Mouse (Mus musculus) forebrain, embryonic 11.5 days (tissue): ENCODE results near the gene Synpo2. TPM values are rescaled to one million over a fixed set of nuclear protein-coding genes. Genes with fewer than 3 reads are reported as not detected.

ENCODE experiments used
- ATAC-seq: fragments of 200-750 bp; cut with Nextera tagmentation; replicated peaks from 2 replicates; pipeline ENCODE4 v1.8.0; 2017; ENCODE audit warnings: moderate TSS enrichment; ENCODE audit not compliant: low FRiP score
- DNase-seq: peaks from one replicate; pipeline ENCODE4 v3.0.0-alpha.2; 2017; ENCODE audit warnings: low spot score
- H3K27ac ChIP-seq: fragments of 300-500 bp; sonication (generic); 2 replicates; pipeline ENCODE4 v1.5.1; 2014; ENCODE audit warnings: low read depth, low read length
- H3K27me3 ChIP-seq: fragments of 300-500 bp; sonication (generic); 2 replicates; pipeline ENCODE4 v1.6.1; 2014; ENCODE audit warnings: mild to moderate bottlenecking, low read length, mixed read lengths; ENCODE audit not compliant: control insufficient read depth, insufficient read depth
- H3K36me3 ChIP-seq: fragments of 300-500 bp; sonication (generic); 2 replicates; pipeline ENCODE4 v1.6.1; 2014; ENCODE audit warnings: mild to moderate bottlenecking, low read length, moderate library complexity, mixed read lengths; ENCODE audit not compliant: control insufficient read depth, insufficient read depth
- H3K4me1 ChIP-seq: fragments of 300-500 bp; sonication (generic); replicated peaks from 2 replicates; pipeline ENCODE4 v1.6.1; 2014; ENCODE audit warnings: low read length, mixed read lengths; ENCODE audit not compliant: control insufficient read depth, insufficient read depth
- H3K4me2 ChIP-seq: fragments of 300-500 bp; sonication (generic); 2 replicates; pipeline ENCODE4 v1.6.1; 2014; ENCODE audit warnings: low read depth, mild to moderate bottlenecking, low read length, moderate library complexity, mixed read lengths; ENCODE audit not compliant: severe bottlenecking
- H3K4me3 ChIP-seq: fragments of 300-500 bp; sonication (generic); 2 replicates; pipeline ENCODE4 v1.5.1; 2014; ENCODE audit warnings: low read depth, low read length
- H3K9ac ChIP-seq: fragments of 300-500 bp; sonication (generic); 2 replicates; pipeline ENCODE4 v1.6.1; 2014; ENCODE audit warnings: low read length
- H3K9me3 ChIP-seq: fragments of 300-500 bp; sonication (generic); 2 replicates; pipeline ENCODE4 v1.6.1; 2016; ENCODE audit warnings: low read length, mixed read lengths; ENCODE audit not compliant: control insufficient read depth
- WGBS: fragments of 180-500 bp; shearing (Covaris S2); extraction: QIAGEN DNeasy Blood & Tissue Kit; methylation state at CpG from one replicate; pipeline ENCODE4 v1.1.7; 2014; 5-methylcytosine and 5-hydroxymethylcytosine counted together
- polyA plus RNA-seq: library from polyadenylated mRNA; unstranded; fragments of >200 nt; fragmentation: Nextera tagmentation; extraction: Ambion mirVana; gene quantifications from 2 replicates; pipeline ENCODE4 v1.2.1, GENCODE M21; 2014

Synpo2 gene
- polyA plus RNA-seq, 1 experiment from 2014 or later = 3.7 TPM

GRCm38 (mm10) chr3:123191602-123192001, 44.3 kb downstream of the Synpo2 start:
- H3K4me3 ChIP-seq = no peak overlapping the region
- no peak overlapping the region for H3K4me2 ChIP-seq
- H3K27me3 ChIP-seq = no peaks in the 10 kb centered on the region
- H3K9me3 ChIP-seq = no peaks in the 10 kb centered on the region
- no peak overlapping the region for H3K9ac ChIP-seq
- H3K27ac ChIP-seq = no peak overlapping the region
- ATAC-seq = no peak
- DNase-seq = no peak
- no peaks in the 10 kb centered on the region for H3K36me3 ChIP-seq
- no peaks in the 10 kb centered on the region for H3K4me1 ChIP-seq

- Histone ChIP-seq H3K4me2 (no peak overlapping the region), H3K27ac (no peak overlapping the region), H3K4me1 (no peaks in the 10 kb centered on the region), H3K36me3 (no peaks in the 10 kb centered on the region), H3K9ac (no peak overlapping the region), H3K27me3 (no peaks in the 10 kb centered on the region), H3K4me3 (no peak overlapping the region), H3K9me3 (no peaks in the 10 kb centered on the region)
- DNase-seq (no peak), ATAC-seq (no peak)
- 83% methylated on average over 6 of the region's 6 CpGs for WGBS
Measured at GRCm38 (mm10) chr3:123190329-123190728, 45.6 kb downstream of the Synpo2 start.

- no peak overlapping the region for H3K4me3 ChIP-seq
- no peaks in the 10 kb centered on the region for H3K36me3 ChIP-seq
- no peak overlapping the region for H3K4me2 ChIP-seq
- H3K9me3 ChIP-seq = no peaks in the 10 kb centered on the region
- H3K9ac ChIP-seq = no peak overlapping the region
- no peak for ATAC-seq
- WGBS = 53% methylated on average over 1 of the region's 1 CpGs
- DNase-seq = no peak
- H3K4me1 ChIP-seq = no peaks in the 10 kb centered on the region
- H3K27me3 ChIP-seq = no peaks in the 10 kb centered on the region
- no peak overlapping the region for H3K27ac ChIP-seq
Measured at GRCm38 (mm10) chr3:123189826-123190225, 46.1 kb downstream of the Synpo2 start.

GRCm38 (mm10) chr3:123188616-123189230, 47.2 kb downstream of the Synpo2 start:
- H3K9me3 ChIP-seq = no peaks in the 10 kb centered on the region
- H3K27ac ChIP-seq = no peak overlapping the region
- DNase-seq = no peak

GRCm38 (mm10) chr3:123187370-123188124, 48.4 kb downstream of the Synpo2 start:
- DNase-seq = no peak
- Histone ChIP-seq H3K4me3 (no peak overlapping the region), H3K9ac (no peak overlapping the region), H3K27ac (no peak overlapping the region), H3K4me1 (no peaks in the 10 kb centered on the region), H3K27me3 (no peaks in the 10 kb centered on the region), H3K4me2 (no peak overlapping the region), H3K9me3 (no peaks in the 10 kb centered on the region), H3K36me3 (no peaks in the 10 kb centered on the region)
- no peak for ATAC-seq
- WGBS = 78% methylated on average over 15 of the region's 15 CpGs

More at GRCm38 (mm10) chr3:123188616-123189230, 47.2 kb downstream of the Synpo2 start:
- no peaks in the 10 kb centered on the region for H3K36me3 ChIP-seq
- no peaks in the 10 kb centered on the region for H3K4me1 ChIP-seq
- no peaks in the 10 kb centered on the region for H3K27me3 ChIP-seq
- ATAC-seq = no peak
- 90% methylated on average over 12 of the region's 12 CpGs for WGBS
- H3K9ac ChIP-seq = no peak overlapping the region
- no peak overlapping the region for H3K4me2 ChIP-seq
- H3K4me3 ChIP-seq = no peak overlapping the region

- H3K27me3 ChIP-seq = no peaks in the 10 kb centered on the region
- H3K27ac ChIP-seq = no peak overlapping the region
- no peaks in the 10 kb centered on the region for H3K36me3 ChIP-seq
- H3K9me3 ChIP-seq = no peaks in the 10 kb centered on the region
- H3K4me3 ChIP-seq = no peak overlapping the region
- no peak overlapping the region for H3K9ac ChIP-seq
- ATAC-seq (no peak), DNase-seq (no peak)
- no peaks in the 10 kb centered on the region for H3K4me1 ChIP-seq
- no peak overlapping the region for H3K4me2 ChIP-seq
- 92% methylated on average over 10 of the region's 10 CpGs for WGBS
Measured at GRCm38 (mm10) chr3:123185238-123185925, 50.6 kb downstream of the Synpo2 start.

- Histone ChIP-seq H3K9ac (no peak overlapping the region), H3K27ac (no peak overlapping the region), H3K9me3 (no peaks in the 10 kb centered on the region), H3K27me3 (no peaks in the 10 kb centered on the region), H3K4me2 (no peak overlapping the region), H3K36me3 (no peaks in the 10 kb centered on the region), H3K4me3 (no peak overlapping the region), H3K4me1 (no peaks in the 10 kb centered on the region)
- ATAC-seq = no peak
- DNase-seq = no peak
- WGBS = 91% methylated on average over 10 of the region's 10 CpGs
Measured at GRCm38 (mm10) chr3:123184281-123184680, 51.7 kb downstream of the Synpo2 start.

- Histone ChIP-seq H3K4me3 (no peak overlapping the region), H3K4me1 (no peaks in the 10 kb centered on the region), H3K27me3 (no peaks in the 10 kb centered on the region), H3K4me2 (no peak overlapping the region), H3K36me3 (no peaks in the 10 kb centered on the region), H3K9me3 (no peaks in the 10 kb centered on the region), H3K27ac (no peak overlapping the region), H3K9ac (no peak overlapping the region)
- 86% methylated on average over 8 of the region's 8 CpGs for WGBS
- ATAC-seq = no peak
- no peak for DNase-seq
Measured at GRCm38 (mm10) chr3:123179508-123179907, 56.4 kb downstream of the Synpo2 start.
